Mouse (Mus musculus) adrenal gland, postnatal 14 days (tissue): ENCODE results near the gene Ptdss2. TPM values are rescaled to one million over a fixed set of nuclear protein-coding genes. Genes with fewer than 3 reads are reported as not detected.

Experiments used
- DNase-seq: peaks from one replicate; pipeline ENCODE4 v3.0.0; 2021; ENCODE audit warnings: mixed read lengths
- long read RNA-seq, 2 experiments: library from polyadenylated mRNA; stranded (forward); transcript quantifications; one replicate each; pipeline ENCODE4 v2.0.0; 2021
- total RNA-seq: library from RNA; stranded (reverse); gene quantifications from 2 replicates; pipeline ENCODE4 v1.2.3, GENCODE M21; 2021

Ptdss2 gene
- total RNA-seq: 46.2 and 49.6 TPM in 2 replicates
- long read RNA-seq, experiment 1, transcript Ptdss2-201 (12 exons, 3,624 nt): major isoform, 46 of 58 reads
- long read RNA-seq, experiment 1, partial matches to known transcripts: 4 of 58 reads
- long read RNA-seq, experiment 1, other reads (novel, unspliced or antisense): 7 of 58 reads
- long read RNA-seq, experiment 2, transcript Ptdss2-201 (12 exons, 3,624 nt): major isoform, 42 of 60 reads
- long read RNA-seq, experiment 2, partial matches to known transcripts: 4 of 60 reads
- long read RNA-seq, experiment 2, other reads (novel, unspliced or antisense): 13 of 60 reads

DNA sequence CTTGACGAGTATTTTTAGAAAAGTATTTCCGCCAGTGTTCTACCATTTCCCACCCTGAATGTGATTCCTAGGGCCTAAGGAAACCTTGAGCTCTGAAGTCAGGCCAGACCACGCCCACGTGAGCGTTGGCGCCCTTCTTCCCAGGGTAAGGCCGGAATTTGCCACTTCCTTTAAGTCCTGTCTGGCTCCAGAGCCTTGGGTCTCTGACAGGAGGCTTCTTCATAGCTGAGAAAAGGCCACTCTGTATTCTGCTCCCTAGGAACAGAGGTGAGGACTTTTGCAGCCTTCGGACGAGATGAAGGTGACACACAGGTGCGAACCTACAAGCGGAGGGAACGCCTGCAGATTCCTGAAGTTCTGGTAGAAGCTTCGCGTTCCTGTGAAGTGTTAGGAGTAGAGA lies at the start of gene Ptdss2:
Gene Ptdss2 (plus strand): TSS at position 138 of the 400 bp plus-strand sequence.
- peak; percentile 55 for DNase-seq

DNA sequence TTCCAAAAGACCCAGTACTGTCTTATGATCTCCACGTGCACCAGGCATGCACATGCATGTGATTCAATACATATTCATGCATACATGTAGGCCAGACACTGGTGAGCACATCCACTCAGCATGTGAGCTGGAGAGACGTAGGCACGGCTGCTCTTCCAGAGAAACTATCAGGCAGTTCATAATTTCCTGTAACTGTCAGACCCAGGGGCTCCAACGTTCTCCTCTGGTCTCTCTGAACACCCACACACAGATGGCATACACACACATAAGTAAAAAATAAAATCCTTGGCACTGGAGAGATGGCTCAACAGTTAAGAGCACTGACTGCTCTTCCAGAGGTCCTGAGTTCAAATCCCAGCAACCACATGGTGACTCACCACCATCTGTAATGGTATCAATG lies 48.4 kb upstream of the Ptdss2 start:
- no peak for DNase-seq

DNA sequence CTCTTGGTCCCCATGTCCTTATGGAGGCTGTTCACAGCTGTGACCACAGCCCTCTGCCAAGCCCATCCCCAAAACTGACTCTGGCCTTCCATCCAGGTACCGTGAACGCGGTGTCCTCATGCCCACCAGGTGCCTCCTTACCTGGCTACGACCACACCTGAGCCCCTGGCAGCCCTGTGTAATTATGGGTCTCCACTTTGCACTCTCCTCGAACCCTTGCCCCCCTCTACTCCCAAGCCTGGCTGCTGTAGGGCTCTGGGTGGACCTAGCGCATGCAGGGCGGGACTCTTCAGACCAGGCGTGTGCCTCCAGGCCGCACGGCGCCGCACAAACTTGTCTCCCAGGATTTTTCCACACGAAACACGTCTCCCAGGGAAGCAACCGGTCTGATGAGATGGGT lies 44.3 kb upstream of the Ptdss2 start, which contains the start of gene Pkp3:
Gene Pkp3 (plus strand): TSS at position 378 of the 400 bp plus-strand sequence.
- DNase-seq: no peak

DNA sequence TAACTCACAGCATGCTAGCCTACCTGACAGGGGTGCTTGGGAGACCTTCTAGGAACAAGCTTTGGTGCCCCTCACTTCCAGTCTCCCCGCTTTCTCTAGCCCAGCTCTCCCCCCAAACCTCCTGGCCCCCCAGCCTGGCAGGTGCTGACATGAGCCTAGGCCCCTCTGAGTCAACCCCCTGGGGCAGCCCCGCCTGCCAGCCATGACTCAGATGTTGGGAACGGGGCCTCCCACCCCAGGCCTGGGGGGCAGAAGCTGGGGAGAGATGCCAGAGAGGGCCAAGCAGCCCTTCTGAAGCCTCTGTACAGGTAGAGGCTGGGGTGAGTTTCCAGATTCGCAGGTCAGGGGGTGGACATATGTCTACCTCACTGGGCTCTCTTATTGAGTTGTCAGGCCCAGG lies 43.3 kb upstream of the Ptdss2 start:
- DNase-seq: no peak

DNA sequence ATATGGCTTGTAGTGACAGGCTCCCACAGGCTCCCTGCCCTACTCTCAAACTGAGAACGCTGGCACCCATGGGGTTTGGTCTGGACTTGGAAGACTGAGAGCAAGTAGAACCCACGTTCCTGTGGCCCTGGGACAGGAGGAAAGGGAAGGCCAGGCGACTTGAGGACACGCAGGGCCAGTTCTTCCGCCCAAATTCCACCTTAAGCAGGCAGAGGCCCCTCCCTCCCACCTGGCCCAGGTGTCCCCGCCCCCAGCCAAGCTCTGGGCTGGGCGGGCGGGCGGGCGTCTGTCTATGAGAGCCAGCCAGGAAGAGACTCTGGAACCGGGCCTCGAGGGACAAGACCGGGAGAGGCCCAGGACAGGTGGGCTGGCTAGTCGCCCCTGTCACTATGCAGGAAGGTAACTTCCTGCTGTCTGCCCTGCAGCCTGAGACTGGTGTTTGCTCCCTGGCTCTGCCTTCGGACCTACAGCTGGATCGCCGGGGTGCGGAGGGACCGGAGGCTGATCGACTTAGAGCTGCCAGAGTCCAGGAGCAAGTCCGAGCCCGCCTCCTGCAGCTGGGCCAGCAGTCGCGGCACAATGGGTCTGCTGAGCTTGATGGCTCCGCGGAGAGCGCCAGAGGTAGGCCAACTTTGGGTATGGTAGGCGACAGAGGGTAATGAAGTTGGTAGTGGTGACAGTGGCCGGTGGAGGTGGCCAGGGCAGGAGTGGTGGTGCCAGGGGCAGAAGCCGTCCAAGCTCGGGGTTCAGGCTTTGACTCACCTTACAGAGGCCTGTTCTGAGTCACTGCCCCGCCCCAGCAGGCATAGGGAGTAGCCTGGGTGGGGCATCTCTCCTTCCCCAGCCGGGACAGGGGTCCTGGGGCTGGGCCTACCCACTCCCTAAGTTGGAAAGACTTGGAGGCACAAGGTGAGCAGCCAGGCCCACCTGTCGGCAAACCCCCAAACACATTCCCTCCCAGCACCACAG lies 42.4 kb upstream of the Ptdss2 start:
- no peak for DNase-seq

DNA sequence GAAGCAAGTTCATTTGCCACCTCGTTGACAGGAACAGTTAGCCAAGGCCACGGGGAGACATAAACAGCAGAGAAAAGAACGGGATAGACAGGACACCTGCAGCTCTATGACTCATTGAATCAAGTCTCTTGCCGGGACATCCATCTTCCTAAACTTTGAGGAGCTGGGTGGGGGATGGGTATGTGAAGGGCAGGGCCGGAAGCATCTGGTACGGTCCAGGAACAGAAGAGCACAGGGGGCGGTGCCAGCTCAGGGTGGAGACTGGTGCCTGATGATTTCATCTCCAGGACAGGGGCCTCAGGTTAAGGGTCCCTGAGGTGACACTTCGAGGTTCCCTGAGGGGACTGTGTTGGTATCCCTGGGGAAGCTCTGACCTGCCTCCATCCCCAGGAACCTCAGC lies 34.3 kb upstream of the Ptdss2 start:
- peak; percentile 48 for DNase-seq

DNA sequence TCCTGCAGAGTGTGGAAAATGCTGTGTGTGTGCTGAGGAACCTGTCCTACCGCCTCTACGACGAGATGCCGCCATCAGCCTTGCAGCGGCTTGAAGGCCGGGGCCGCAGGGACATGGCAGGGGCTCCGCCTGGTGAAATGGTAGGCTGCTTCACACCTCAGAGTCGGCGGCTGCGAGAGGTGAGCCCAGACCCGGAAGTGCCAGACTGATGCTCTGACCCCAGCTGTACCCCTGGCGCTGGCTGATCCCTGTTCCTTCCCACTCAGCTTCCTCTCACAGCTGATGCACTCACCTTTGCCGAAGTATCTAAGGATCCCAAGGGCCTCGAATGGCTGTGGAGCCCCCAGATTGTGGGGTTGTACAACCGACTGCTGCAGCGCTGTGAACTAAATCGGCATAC lies 33.7 kb upstream of the Ptdss2 start:
- DNase-seq: no peak

DNA sequence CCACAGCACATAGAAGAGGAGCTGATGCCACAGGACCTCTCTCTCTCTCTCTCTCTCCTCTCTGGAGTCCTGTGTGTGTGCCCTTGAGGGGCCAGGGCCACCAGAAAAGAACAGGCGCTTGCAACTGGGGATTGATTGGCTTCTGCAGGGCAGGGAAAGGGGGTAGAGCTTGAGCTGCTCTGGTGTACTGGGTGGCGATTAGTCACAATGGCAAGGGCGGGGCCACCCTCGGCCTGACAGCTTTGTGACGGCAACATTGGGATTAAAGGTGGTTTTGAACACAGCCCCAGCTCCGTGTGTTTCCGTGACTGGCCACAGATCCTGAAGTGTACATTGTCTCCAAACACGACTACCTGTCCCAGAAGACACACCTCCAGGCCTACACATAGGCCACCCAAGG lies 32.0 kb upstream of the Ptdss2 start:
- peak; percentile 55 for DNase-seq

DNA sequence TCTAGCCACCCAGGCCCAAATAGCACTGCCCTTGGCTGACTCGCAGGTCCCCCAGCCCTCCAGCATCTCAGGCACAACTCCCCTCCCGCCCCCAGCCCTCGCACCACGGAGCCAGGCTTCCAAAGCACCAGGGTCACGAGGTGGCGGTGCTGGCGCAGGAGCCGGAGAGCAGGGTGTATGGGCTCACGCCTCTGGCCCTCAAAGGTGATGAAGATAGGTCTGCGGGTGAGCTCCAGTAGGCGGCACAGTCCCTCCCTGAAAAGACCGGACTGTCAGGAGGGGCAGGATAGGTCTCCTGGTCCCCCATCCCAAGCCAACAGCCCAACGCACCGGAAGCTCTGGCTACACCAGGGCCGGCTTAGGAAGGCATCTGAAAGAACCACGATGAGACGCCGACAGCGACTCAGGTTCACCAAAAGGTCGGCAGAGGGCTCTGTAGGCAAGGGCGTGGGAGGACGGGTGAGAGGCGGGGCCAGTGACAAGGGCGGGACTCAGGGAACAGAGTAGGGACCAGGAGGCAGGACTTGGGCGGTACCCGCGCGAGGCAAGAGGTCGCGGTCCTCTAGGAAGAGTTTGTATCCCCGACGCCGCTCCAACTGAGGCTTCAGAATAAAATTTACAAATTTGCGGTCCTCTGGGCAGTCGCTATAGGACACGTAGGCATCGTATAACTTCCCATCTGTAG lies 30.0 kb upstream of the Ptdss2 start:
- DNase-seq: peak; percentile 94

DNA sequence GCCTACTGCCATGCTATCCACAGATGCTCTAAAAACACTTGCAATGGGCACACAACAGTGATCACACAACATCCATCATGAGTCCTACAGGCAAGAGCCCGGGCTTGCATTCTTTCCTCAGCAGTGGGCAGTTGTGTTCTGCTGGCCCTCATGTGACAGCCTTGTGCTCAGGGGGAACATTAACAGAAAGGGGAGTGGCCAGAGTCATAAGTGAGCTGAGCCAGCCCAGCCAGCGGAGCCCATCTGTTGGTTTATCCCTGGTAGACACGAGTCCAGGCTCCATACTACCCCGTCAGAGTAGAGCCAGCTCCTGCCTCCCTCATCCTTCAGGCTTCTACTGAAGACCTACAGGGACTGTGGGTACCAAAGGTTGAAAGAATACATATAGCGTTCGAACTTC lies 28.2 kb upstream of the Ptdss2 start:
- DNase-seq: no peak

DNA sequence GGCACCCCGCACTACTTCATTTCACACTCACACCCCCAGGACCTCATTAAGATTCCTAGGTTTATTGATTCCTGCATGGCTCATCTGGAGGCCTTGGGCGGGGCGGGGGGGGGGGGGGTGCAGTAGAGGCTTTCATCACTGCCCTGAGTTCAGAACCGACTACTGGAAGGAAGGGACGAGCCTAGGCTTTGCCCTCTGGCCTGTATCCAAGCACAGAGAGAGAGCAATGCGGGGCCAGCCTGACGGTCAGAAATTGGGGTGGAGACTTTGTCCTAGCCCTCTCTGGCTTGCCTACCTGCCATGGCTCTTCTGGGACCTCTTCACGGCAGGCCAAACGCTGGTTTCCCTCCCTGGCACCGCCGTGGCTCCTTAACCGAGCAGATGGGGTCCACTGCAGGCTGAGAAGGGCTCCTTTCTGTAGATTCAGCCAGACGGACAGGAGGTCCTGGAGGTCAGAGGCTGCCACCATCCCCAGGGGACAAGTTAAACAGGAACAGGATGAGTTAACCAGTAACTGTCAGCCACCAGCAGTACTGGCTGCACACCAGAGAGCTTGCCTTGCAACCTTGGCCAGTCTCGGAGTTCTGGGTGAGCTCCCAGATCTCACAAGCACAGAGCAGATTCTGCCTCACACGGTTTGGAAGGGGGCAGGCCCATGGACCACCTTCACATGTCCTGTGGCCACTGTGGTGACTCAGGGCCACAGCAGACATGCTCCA lies 27.5 kb upstream of the Ptdss2 start:
- no peak for DNase-seq

DNA sequence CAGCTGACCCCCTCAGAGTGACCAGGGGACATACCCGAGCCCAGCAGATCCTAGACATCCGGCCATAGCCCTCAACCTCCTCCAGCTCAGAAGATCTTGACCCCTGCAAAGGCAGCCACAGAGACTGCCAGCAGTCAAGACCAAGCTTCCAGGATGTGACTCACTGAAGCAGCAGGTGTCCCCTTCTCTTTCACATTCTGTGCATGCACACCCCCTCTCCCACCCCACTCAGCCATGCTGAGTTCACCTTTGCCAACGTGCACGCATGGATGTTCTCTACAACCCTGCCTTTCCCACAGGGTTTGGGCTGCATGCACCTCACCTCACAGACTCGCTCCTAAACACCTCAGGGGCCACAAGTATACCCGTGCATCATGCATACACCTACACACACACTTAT lies 26.2 kb upstream of the Ptdss2 start:
- DNase-seq: no peak

DNA sequence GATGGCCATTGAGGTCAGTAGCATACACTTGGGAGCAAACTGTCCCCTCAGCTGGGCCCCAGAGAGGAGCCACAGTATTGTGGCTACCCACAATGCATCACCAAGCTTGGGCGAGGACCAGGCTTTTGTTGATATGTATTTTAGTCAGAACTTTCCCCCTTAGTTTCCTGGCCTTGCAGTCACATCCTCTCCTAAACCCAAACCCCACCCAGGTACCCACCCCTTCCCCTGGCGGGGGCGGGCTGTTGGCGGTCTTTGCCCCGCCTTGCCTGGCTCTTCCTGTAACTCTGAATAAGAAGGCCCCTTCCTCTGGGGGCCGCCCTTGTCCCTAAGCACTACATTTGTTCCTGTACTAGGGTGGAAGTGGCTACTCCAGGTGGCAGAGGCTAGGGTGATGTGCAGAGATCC lies 25.5 kb upstream of the Ptdss2 start:
- peak; percentile 78 for DNase-seq

DNA sequence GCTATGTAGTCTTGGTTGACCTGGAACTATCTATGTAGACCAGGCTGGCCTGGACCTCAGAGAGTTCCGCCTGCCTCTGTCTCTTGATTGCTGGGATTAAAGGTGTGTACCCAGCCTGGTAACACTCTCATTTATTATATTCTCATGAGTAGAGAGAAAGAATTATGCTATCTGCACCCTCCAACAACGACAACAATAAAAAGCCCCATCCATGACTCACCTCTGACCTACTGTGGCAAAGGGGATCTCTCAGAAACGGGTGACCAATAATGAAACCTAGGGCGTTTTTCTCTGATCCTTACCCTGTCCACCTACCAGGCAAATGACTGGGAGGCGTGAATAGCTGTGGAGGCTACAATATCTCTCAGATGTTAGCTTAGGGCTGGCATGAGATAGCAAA lies 25.0 kb upstream of the Ptdss2 start:
- no peak for DNase-seq

DNA sequence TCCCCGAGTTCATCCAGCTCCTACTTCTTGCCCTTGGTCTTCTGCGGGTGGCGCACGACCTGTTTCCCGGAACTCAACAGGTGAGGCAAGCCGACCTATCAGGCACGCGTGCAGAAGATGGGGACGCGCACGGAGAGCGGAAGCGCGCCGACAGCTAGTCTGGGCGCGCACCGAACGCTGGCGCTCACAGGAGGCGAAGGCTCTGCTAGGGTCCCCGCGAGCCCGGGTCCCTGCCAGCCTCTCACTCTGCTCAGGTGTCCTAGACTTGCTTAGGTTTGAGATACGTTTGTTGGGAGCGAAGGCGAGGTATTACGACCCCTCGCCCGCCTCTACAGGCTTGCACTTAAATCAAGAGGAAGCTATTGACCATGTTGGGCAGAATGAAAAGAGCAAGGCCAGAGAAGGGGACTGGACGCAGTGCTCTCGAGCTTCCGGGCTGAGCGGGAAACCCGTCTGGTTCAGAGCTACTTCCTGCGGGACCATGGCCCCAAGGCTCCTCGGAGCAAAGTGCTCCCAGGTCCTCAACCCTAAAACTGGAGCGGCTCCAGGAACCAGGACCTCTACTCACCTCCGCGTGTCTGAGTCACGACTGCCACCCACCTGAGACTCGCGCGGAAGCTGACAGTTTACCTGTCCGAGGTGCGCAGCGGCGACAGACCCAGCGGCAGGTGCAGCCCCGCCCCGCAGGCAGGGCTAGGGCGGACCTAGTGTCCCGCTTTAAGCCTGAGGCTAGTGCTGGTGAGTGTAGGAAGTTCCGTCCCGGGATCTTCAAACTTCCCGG lies 22.1 kb upstream of the Ptdss2 start, which contains the start of gene Sigirr:
Gene Sigirr (minus strand): TSS at position 662 of the 781 bp plus-strand sequence.
- DNase-seq: peak; percentile 46

DNA sequence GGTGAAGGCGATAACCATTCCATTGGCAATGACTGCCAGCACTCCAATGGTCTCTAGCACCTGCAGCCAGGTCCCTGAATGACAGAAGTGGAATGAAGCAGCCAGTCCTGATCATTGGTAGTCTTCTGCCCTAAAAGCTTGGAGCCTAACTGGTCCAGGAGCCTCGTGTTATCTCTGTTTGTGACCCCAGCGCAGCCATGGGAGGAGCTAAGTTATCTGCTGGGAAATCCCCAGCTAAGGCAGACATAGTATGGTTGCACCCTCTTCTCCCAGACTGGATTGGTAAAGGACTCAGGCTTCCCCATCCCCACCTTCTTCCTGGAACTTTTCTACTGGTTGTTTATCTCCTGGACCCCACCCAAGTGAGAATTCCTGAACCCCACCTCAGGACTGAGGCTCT lies 19.0 kb upstream of the Ptdss2 start:
- DNase-seq: no peak

DNA sequence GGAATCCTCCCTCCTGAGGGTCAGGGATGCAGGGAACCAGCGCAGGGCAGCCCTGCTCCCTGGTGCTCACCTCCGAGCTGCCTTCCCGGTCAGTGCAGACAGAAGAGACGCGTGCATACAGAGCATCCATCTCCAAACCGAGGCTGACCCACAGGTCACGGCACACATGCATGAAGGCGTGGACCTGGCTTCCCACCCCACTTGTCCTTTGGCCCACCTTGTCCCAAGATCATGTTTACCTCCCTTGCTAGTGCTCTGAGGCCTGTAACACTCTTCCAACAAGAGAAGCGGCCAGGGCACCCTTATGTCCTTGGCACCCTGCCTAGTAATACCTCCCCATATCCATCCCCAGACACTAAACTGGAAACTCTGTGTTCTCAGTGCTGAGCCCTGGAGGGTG lies 6.3 kb upstream of the Ptdss2 start:
- DNase-seq: no peak

DNA sequence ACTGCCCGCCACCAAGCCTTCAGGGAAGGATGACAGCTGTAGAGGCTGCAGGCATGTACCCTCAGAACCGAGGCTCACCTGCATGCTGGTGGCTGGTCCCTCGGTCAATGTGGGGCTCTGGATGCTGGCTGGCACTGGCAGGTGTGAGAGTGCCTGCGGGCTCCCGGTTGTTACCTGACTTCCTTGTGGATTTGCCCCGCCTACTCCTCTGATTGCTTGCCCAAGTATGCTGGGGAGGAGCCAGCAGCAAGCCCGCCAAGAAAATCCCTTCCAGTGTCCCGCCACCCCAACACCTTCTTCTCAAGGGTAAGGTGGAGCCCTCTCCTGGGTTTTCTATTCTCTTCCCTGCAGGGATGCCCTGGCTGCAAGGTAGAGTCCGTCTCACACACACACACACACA lies 4.5 kb upstream of the Ptdss2 start, which contains the start of gene Ano9:
Gene Ano9 (minus strand): TSS at position 171 of the 400 bp plus-strand sequence.
- DNase-seq: no peak

DNA sequence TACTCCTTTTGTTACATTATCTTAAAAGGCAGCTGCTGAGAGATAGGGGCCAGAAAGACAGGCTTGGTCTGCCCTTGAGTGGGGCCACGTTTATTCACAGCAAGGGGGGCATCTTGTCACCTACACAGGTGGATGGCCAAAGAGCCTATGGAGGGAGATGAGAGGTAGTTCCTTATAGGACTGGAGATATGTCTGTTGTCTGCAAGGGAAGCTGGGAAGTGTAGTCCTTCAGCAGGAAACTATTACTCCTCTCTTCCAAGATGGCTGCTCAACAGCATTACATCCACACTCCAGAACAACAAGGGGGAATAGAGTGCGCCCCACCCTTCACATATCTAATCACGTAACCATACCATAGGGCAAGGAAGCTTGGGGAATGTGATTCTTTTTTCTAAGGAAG lies 2.7 kb upstream of the Ptdss2 start:
- DNase-seq: no peak

DNA sequence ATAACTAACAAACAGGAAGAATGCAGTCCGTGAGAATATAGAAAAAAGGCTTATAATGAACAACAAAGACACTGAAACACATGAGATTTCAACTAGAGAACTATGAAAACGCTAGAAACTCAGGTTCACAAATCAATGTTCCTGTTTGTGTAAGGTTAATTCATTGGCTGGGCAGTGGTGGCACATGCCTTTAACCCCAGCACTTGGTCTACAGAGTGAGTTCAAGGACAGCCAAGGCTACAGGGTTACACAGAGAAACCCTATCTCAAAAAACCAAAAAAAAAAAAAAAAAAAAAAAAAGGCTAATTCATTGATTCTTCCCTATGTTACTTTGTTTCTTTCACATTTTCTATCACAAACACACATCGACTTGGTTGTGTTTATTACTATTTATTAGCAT lies 1.6 kb upstream of the Ptdss2 start:
- DNase-seq: no peak

DNA sequence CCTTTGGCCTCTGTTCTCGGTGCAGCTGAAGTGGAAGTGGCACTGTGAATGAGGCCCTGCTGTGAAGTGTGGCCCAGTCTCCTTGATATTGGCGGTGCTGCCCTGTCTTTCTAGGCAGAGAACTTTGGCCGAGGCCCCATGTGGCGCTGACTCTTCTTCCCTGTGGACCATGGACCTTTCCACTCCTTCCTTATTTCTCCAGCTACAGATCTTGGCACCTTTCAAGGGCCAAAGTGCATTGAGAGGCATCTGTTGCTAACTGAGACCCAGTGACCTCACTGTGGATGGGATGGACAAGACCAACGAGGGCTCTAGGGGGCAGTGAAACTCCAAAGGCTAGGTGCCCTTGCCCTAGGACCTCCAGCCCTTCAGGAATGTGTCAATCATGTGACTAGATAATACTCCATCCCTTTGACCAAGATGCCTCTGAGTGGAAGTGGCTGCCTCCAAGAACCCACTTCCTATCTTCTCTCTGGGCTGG lies 1.1 kb upstream of the Ptdss2 start:
- peak; percentile 55 for DNase-seq
